Mouse (Mus musculus) kidney, postnatal 25 days (tissue): ENCODE data around the gene Metap1d.

Experiments used
- DNase-seq, 2 experiments: peaks; one replicate each; pipeline ENCODE4 v3.0.0; 2021; ENCODE audit warnings: mixed read lengths in 2 of 2

The Metap1d gene

GRCm38 (mm10) chr2:71545882-71546639, 93.0 kb downstream of the Metap1d start:
- peak in 1 of 2 experiments; percentile 52 for DNase-seq

GRCm38 (mm10) chr2:71546640-71547071, 93.6 kb downstream of the Metap1d start, which contains the start of gene Dlx2:
Gene Dlx2 (minus strand): TSS chr2:71546754.
- peak in 1 of 2 experiments; percentile 40 for DNase-seq

- DNase-seq = peak; percentile 78 to 85
These were observed 94.8 kb downstream of the Metap1d start for GRCm38 (mm10) chr2:71547829-71548228.

GRCm38 (mm10) chr2:71550330-71550729, 97.3 kb downstream of the Metap1d start:
- no peak for DNase-seq

- no peak for DNase-seq
These were observed 98.6 kb downstream of the Metap1d start for GRCm38 (mm10) chr2:71551704-71552103.

GRCm38 (mm10) chr2:71556071-71556470, 103.0 kb downstream of the Metap1d start:
- no peak for DNase-seq

GRCm38 (mm10) chr2:71566466-71566865, 113.4 kb downstream of the Metap1d start:
- DNase-seq = no peak

GRCm38 (mm10) chr2:71573736-71574135, 120.7 kb downstream of the Metap1d start:
- no peak for DNase-seq
